Mouse (Mus musculus) right cerebral cortex, postnatal 4 days (tissue): ENCODE measurements around the gene Kat8.

Source experiments
- DNase-seq: peaks from one replicate; pipeline ENCODE4 v3.0.0-alpha.2; 2022

Kat8 gene

GRCm38 (mm10) chr7:127897542-127897941 is 14.8 kb upstream of the Kat8 start:
- no peak for DNase-seq

- DNase-seq = no peak
Measured at GRCm38 (mm10) chr7:127898179-127898956, 13.9 kb upstream of the Kat8 start.

DNA sequence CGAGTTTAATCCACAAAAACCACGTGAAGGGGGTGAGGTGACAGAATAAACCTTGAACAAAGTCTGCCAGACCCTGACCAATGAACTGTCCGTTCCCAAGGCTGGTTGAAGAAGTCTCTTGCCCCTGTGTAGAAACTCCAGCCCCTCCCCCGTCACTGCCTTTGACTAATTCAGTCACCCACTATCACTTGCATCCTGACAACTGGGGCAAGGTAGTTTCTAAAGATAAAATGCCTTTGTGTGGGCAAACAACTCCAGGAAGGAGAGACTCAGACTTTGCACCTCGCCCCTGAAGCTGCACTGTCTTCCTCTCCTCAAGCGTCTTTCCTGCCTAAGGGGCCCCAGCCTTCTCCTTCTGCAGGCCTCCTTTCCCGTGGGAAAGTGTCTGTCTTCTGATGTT is 12.3 kb upstream of the Kat8 start:
- DNase-seq = no peak

- DNase-seq = no peak
Measured at GRCm38 (mm10) chr7:127901772-127902171, 10.5 kb upstream of the Kat8 start.

- peak; percentile 80 for DNase-seq
Measured at GRCm38 (mm10) chr7:127903971-127904796, 8.1 kb upstream of the Kat8 start, which contains the start of gene Bckdk. Gene Bckdk (plus strand): TSS chr7:127904082.

- no peak for DNase-seq
Measured at GRCm38 (mm10) chr7:127907939-127908338, 4.4 kb upstream of the Kat8 start.

GRCm38 (mm10) chr7:127908656-127909055 is 3.7 kb upstream of the Kat8 start:
- DNase-seq = no peak

- DNase-seq = no peak
Measured at GRCm38 (mm10) chr7:127912938-127913337, 622 bp downstream of the Kat8 start.

DNA sequence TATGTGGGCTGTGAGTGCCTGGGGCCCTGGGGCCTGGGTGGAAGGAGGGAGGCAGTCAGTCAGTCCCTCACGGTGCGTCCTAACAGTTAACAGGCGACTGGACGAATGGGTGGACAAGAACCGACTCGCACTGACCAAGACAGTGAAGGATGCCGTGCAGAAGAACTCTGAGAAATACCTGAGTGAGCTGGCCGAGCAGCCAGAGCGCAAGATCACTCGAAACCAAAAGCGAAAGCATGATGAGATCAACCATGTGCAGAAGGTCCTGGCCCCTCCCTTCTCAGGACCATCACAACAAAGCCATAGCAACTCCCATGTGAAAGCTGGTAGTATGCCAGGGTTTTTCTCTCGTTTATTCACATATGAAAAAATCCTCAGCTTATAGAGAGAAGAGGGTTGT is 3.0 kb downstream of the Kat8 start:
- DNase-seq = no peak

DNA sequence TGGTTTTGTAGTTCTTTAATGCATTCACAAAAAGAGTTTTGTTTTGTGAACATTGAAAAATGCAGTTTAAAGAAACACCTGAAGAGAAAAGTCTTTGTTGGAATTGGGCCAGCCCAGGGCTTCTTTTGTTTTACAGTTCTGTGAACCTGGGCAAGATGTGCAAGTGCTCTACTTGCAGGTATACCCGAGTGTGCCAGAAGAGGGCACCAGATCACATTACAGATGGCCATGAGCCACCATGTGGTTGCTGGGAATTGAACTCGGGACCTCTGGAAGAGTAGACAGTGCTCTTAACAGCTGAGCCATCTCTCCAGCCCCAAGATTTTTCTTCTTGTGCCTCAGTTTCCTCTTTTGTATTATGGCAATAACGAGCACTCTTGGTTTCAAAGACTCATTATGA is 5.9 kb downstream of the Kat8 start:
- peak; percentile 47 for DNase-seq

DNA sequence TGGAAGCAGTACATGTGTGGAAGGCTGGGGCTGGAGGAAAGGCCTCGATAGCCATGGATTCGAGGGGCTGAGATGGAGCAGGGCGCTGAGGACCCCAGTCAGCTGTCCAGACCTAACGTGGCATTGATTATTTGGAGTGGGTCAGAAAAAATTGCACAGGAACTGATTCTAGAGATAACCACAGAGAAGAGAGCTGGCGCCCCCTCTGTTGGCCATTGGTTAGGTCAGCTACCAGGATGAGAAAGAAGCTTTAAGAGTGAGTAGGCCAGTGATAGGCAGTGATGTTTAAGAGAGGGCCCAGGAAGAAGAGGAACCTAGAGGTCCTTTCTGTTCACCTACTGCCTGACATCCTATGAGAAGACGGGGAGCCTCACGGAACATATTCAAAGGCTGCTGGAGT is 7.0 kb downstream of the Kat8 start:
- DNase-seq = peak; percentile 48

DNA sequence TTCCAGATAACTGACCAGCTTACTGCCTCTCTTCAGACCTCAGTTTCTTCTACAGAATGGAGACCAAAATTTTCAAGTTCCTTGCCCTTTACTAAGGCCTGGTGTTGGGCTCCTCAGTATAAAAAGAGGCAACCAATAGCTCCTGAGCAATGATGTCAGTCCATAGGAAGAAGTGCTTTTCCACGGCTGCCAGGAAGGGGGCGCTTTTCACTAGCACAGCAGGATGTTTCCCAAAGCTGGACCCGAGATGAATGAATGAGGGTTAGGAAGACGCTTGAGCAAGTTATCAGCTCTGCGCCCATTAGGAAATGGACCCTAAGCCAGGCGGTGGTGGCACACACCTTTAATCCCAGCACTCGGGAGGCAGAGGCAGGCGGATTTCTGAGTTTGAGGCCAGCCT is 9.2 kb downstream of the Kat8 start:
- DNase-seq = no peak

- no peak for DNase-seq
Measured at GRCm38 (mm10) chr7:127922451-127923275, 10.3 kb downstream of the Kat8 start.

DNA sequence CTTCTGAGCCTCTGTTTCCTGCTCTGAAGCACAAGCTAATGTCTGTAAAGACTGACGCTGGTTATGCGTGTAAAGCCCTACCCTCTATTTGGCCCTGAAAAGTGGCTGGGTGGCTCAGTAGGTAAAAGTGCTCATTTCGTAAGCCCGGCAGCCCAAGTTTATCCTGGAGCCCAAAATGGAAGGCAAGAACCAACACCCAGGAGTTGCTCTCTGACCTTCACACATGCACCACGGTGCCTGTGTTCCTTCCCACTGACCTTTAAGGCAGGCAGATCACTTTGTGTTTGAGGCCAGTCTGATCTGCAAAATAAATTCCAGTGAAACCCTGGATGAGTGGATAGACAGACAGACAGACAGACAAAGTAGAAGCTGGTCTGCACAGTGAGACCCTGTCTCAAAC is 11.4 kb downstream of the Kat8 start:
- no peak for DNase-seq

DNA sequence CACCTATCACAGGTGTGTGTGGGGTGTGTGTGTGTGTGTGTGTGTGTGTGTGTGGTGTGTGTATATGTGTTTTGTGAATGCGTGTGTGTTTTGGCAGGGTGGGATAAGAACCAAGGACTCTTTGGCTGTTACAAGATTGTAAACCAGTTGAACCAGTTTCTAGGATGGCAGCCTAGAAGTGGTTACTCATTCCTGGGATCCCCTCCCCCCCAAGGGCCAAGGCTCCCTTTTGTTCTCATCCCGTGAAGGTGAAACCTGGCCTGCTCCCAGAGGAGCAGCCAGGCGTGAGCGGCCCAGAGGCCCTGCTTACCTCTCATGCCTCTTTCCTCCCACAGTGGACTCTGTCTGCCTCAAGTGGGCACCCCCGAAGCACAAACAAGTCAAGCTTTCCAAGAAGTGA is 12.9 kb downstream of the Kat8 start:
- no peak for DNase-seq

DNA sequence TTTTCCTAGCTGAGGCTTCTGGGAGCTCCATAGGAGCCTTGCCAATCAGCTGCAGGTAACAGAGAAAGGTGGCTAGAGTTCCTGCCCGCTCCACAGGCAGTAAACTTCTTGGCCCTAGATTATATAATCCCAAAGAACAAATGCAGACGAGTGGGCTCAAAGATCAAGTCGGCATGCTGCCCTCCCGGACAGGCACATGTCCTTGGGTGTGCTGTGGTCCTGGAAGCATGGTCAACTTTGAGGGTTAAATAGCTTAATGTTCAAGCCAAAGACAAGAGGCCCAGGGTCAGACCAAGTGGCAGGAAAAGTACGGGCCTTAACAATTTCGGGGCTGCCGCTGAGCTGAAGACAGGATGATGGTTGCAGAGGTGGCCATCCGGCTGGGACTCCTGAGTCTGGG is 13.8 kb downstream of the Kat8 start:
- DNase-seq = no peak

DNA sequence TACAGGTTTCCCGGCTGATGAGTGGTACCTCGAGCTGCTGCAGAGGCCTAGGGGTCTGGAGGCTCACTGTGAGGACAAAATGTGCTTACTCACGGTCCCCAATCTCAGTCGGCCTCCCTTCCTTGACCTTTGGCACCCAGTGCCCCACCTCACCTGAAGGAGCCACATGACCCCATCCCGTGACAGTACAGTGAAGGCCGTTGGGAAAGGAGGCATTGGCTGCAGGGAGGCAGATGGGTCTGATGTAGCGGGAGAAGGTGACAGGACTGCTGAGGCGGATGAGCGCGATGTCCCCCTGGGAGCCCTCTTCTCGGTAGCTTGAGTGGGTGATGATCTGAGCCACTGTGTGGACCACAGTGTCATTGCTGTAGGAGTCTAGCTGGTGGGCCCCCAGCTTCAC is 14.5 kb downstream of the Kat8 start:
- no peak for DNase-seq

GRCm38 (mm10) chr7:127927726-127928125 is 15.4 kb downstream of the Kat8 start:
- no peak for DNase-seq

DNA sequence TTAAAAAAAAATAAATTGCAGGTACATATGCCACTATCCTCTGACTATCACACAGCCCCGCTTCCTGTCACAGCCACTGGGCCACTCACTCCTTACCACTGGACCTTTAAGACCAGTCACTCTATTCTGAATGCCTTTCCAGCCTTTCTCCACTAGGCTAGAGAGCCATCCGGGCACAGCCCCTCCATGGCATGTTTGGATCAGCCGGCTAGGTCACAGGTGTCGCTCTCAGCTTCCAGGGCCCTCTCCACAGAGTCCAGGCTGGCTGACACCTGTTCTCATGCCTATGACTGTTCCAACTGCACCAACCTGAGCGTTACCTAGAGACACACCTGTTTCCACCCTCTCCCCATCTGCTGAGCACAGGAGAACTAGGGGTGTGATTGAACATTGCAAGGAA is 16.3 kb downstream of the Kat8 start:
- DNase-seq = no peak

DNA sequence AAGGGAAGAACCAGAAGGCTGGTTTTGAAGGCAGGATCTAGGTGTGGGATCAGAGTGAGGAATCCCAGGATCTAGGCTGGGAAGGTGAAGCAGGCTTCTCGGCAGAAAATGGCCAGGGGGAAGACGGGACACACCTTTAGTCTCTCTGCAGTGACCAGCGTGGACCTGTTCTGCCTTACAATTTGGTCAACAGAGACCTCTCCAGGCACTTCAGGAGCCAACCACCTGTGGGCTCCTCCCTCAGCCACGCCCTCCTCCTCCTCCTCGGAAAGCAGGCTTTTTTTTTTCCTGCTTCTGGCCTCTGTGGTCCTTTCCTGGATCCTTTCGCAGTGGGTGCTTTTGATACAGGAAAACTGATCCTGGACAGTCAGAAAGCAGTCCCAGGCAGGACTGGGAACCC is 17.6 kb downstream of the Kat8 start, which contains the start of gene Prss8:
TSS of gene Prss8 (minus strand) at position 182 of the 400 bp plus-strand sequence.
- no peak for DNase-seq

DNA sequence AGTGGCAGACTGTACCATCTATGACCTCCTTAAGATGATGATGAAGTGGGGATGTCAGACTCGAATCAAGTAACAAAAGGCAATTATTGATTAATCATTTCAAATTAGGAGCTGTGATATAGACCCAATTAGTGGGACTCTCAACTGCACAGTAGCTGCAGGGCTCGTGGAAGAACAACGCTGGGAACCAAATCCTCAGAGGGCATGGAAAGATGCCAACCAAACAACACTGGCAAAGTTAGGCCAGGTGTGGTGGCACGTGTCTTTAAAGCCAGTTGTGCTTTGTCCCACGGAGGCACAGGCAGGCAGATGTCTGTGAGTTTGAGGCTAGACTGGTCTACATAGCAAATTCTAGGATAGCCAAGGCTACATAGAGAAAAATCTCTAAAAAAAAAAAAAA is 18.3 kb downstream of the Kat8 start:
- no peak for DNase-seq

- DNase-seq = no peak
Measured at GRCm38 (mm10) chr7:127931351-127932135, 19.2 kb downstream of the Kat8 start.
